Mouse (Mus musculus) adrenal gland, postnatal 36 days (tissue): ENCODE measurements around the gene Slc6a6. TPM values are rescaled to one million over a fixed set of nuclear protein-coding genes. Genes with fewer than 3 reads are reported as not detected.

Experiments
- DNase-seq, 2 experiments: peaks; one replicate each; pipeline ENCODE4 v3.0.0; 2021; ENCODE audit warnings: mixed read lengths in 1 of 2
- long read RNA-seq, 2 experiments: library from polyadenylated mRNA; stranded (forward); transcript quantifications; one replicate each; pipeline ENCODE4 v2.0.0; 2021; ENCODE audit warnings: borderline sequencing depth in 2 of 2
- total RNA-seq, 2 experiments: library from RNA; stranded (reverse); gene quantifications; 2 replicates each; pipeline ENCODE4 v1.2.3; 2021

Slc6a6 gene
- 100 to 1,000 TPM; 331 to 678 TPM for total RNA-seq
- long read RNA-seq, experiment 1, full-length matches to known transcripts, result 133 of 232 reads
- long read RNA-seq, experiment 1, partial matches to known transcripts, result 26 of 232 reads
- long read RNA-seq, experiment 1, other reads (novel, unspliced or antisense), result 73 of 232 reads
- long read RNA-seq, experiment 2, full-length matches to known transcripts, result 20 of 53 reads
- long read RNA-seq, experiment 2, partial matches to known transcripts, result 27 of 53 reads
- long read RNA-seq, experiment 2, other reads (novel, unspliced or antisense), result 6 of 53 reads

GRCm38 (mm10) chr6:91683602-91684473 is at the start of gene Slc6a6:
Gene Slc6a6 (plus strand): TSS chr6:91684053.
- peak; percentile 95 to 97 for DNase-seq

GRCm38 (mm10) chr6:91634417-91634816 is 49.4 kb upstream of the Slc6a6 start:
- DNase-seq, result no peak

- DNase-seq, result peak; percentile 46 to 71
Measured at GRCm38 (mm10) chr6:91634876-91635275, 49.0 kb upstream of the Slc6a6 start.

- DNase-seq, result no peak
Measured at GRCm38 (mm10) chr6:91638204-91638995, 45.5 kb upstream of the Slc6a6 start.

- DNase-seq, result no peak
Measured at GRCm38 (mm10) chr6:91643011-91643410, 40.8 kb upstream of the Slc6a6 start.

GRCm38 (mm10) chr6:91643416-91643921 is 40.4 kb upstream of the Slc6a6 start:
- no peak for DNase-seq

GRCm38 (mm10) chr6:91646019-91646418 is 37.8 kb upstream of the Slc6a6 start:
- DNase-seq, result no peak

- DNase-seq, result no peak
Measured at GRCm38 (mm10) chr6:91646822-91647221, 37.0 kb upstream of the Slc6a6 start.

GRCm38 (mm10) chr6:91647385-91647791 is 36.5 kb upstream of the Slc6a6 start:
- no peak for DNase-seq

GRCm38 (mm10) chr6:91650255-91650654 is 33.6 kb upstream of the Slc6a6 start:
- DNase-seq, result no peak

- no peak for DNase-seq
Measured at GRCm38 (mm10) chr6:91652296-91652695, 31.6 kb upstream of the Slc6a6 start.

GRCm38 (mm10) chr6:91655244-91655643 is 28.6 kb upstream of the Slc6a6 start:
- DNase-seq, result no peak

GRCm38 (mm10) chr6:91655874-91656433 is 27.9 kb upstream of the Slc6a6 start:
- peak in 1 of 2 experiments; percentile 28 for DNase-seq

- no peak for DNase-seq
Measured at GRCm38 (mm10) chr6:91658288-91658687, 25.6 kb upstream of the Slc6a6 start.

GRCm38 (mm10) chr6:91659841-91660509 is 23.9 kb upstream of the Slc6a6 start:
- peak; percentile 75 to 77 for DNase-seq

GRCm38 (mm10) chr6:91662301-91662700 is 21.6 kb upstream of the Slc6a6 start:
- DNase-seq, result peak; percentile 59 to 79

- DNase-seq, result peak; percentile 56 to 58
Measured at GRCm38 (mm10) chr6:91663616-91664015, 20.2 kb upstream of the Slc6a6 start.

- peak in 1 of 2 experiments; percentile 28 for DNase-seq
Measured at GRCm38 (mm10) chr6:91665267-91665666, 18.6 kb upstream of the Slc6a6 start.

- no peak for DNase-seq
Measured at GRCm38 (mm10) chr6:91665990-91666700, 17.7 kb upstream of the Slc6a6 start.

- no peak for DNase-seq
Measured at GRCm38 (mm10) chr6:91667141-91667540, 16.7 kb upstream of the Slc6a6 start.

- peak; percentile 48 to 59 for DNase-seq
Measured at GRCm38 (mm10) chr6:91668276-91668675, 15.6 kb upstream of the Slc6a6 start.
